Mouse (Mus musculus): ENCODE measurements around the gene Fitm1. TPM values are rescaled to one million over a fixed set of nuclear protein-coding genes. Genes with fewer than 3 reads are reported as not detected.

Fitm1 gene
- polyA plus RNA-seq, 1 experiment from 2014 or later = 4.7 TPM

GRCm38 (mm10) chr14:55615876-55616275 lies 40.5 kb downstream of the Fitm1 start:
- Histone ChIP-seq H3K36me3 (ENCODE audit: control insufficient read depth, insufficient read depth, low read length) (no peaks in the 10 kb centered on the region), H3K4me1 (ENCODE audit: control insufficient read depth, insufficient read depth, low read length) (no peaks in the 10 kb centered on the region; the same call in 1 of the 2 replicates), H3K27ac (ENCODE audit: low read depth, low read length) (no peak overlapping the region), H3K9me3 (ENCODE audit: control insufficient read depth, low read length) (no peaks in the 10 kb centered on the region), H3K9ac (ENCODE audit: low read length) (no peak overlapping the region), H3K4me3 (ENCODE audit: low read depth, low read length) (no peak overlapping the region), H3K4me2 (ENCODE audit: low read depth) (no peak overlapping the region), H3K27me3 (ENCODE audit: control insufficient read depth, insufficient read depth, low read length) (no peaks in the 10 kb centered on the region)
- DNase-seq (ENCODE audit: low spot score) (no peak), ATAC-seq (ENCODE audit: insufficient read depth, low FRiP score, low TSS enrichment) (no peak)
- WGBS = 53% methylated on average over 2 of the region's 2 CpGs

GRCm38 (mm10) chr14:55616844-55617243 lies 41.4 kb downstream of the Fitm1 start:
- ATAC-seq (ENCODE audit: insufficient read depth, low FRiP score, low TSS enrichment) (no peak), DNase-seq (ENCODE audit: low spot score) (no peak)
- Histone ChIP-seq H3K27ac (ENCODE audit: low read depth, low read length) (no peak overlapping the region), H3K27me3 (ENCODE audit: control insufficient read depth, insufficient read depth, low read length) (no peaks in the 10 kb centered on the region), H3K36me3 (ENCODE audit: control insufficient read depth, insufficient read depth, low read length) (no peaks in the 10 kb centered on the region), H3K4me2 (ENCODE audit: low read depth) (no peak overlapping the region), H3K9me3 (ENCODE audit: control insufficient read depth, low read length) (no peaks in the 10 kb centered on the region), H3K4me1 (ENCODE audit: control insufficient read depth, insufficient read depth, low read length) (no peaks in the 10 kb centered on the region; the same call in 1 of the 2 replicates), H3K4me3 (ENCODE audit: low read depth, low read length) (no peak overlapping the region), H3K9ac (ENCODE audit: low read length) (no peak overlapping the region)
- WGBS = 93% methylated on average over 2 of the region's 2 CpGs

- no peaks in the 10 kb centered on the region for H3K36me3 ChIP-seq (ENCODE audit: control insufficient read depth, insufficient read depth, low read length)
- DNase-seq (ENCODE audit: low spot score) (peak; percentile 67), ATAC-seq (ENCODE audit: insufficient read depth, low FRiP score, low TSS enrichment) (peak; percentile 81)
- H3K4me3 ChIP-seq (ENCODE audit: low read depth, low read length) = peak within 1 kb of the TSS; percentile 27
- 29% methylated on average over 21 of the region's 21 CpGs for WGBS
- peak within 1 kb of the TSS; percentile 37 for H3K4me2 ChIP-seq (ENCODE audit: low read depth)
- no peaks in the 10 kb centered on the region for H3K27me3 ChIP-seq (ENCODE audit: control insufficient read depth, insufficient read depth, low read length)
- no peaks in the 10 kb centered on the region for H3K9me3 ChIP-seq (ENCODE audit: control insufficient read depth, low read length)
- peak within 1 kb of the TSS; percentile 10; the same call in 1 of the 2 replicates for H3K9ac ChIP-seq (ENCODE audit: low read length)
- H3K27ac ChIP-seq (ENCODE audit: low read depth, low read length) = 0 out of 2 replicates have a peak within 1 kb of the TSS, but pooled peaks have one; percentile 6
- no peaks in the 10 kb centered on the region; the same call in 1 of the 2 replicates for H3K4me1 ChIP-seq (ENCODE audit: control insufficient read depth, insufficient read depth, low read length)
Observed at GRCm38 (mm10) chr14:55617822-55618221, 42.4 kb downstream of the Fitm1 start, which contains the start of gene Rec8. TSS of gene Rec8 (plus strand) at chr14:55618037.

- Histone ChIP-seq H3K4me3 (ENCODE audit: low read depth, low read length) (peak overlapping the region; percentile 27), H3K27me3 (ENCODE audit: control insufficient read depth, insufficient read depth, low read length) (no peaks in the 10 kb centered on the region), H3K4me1 (ENCODE audit: control insufficient read depth, insufficient read depth, low read length) (no peaks in the 10 kb centered on the region; the same call in 1 of the 2 replicates), H3K9ac (ENCODE audit: low read length) (peak overlapping the region; percentile 10; the same call in 1 of the 2 replicates), H3K4me2 (ENCODE audit: low read depth) (peak overlapping the region; percentile 37), H3K9me3 (ENCODE audit: control insufficient read depth, low read length) (no peaks in the 10 kb centered on the region), H3K27ac (ENCODE audit: low read depth, low read length) (0 out of 2 replicates have a peak overlapping the region, but pooled peaks have one; percentile 6), H3K36me3 (ENCODE audit: control insufficient read depth, insufficient read depth, low read length) (no peaks in the 10 kb centered on the region)
- DNase-seq (ENCODE audit: low spot score) = no peak
- no peak for ATAC-seq (ENCODE audit: insufficient read depth, low FRiP score, low TSS enrichment)
- 52% methylated on average over 22 of the region's 22 CpGs for WGBS
Observed at GRCm38 (mm10) chr14:55618486-55619195, 43.2 kb downstream of the Fitm1 start.

Other genes with a start within 250 kb of the Fitm1 start
- 33.2 and 36.5 TPM in 2 replicates for gene Dhrs4, start 96.9 kb upstream of the Fitm1 start, polyA plus RNA-seq (2014; fragmentation: Nextera tagmentation; extraction: Ambion mirVana)
- gene Carmil3, start 85.0 kb upstream of the Fitm1 start, polyA plus RNA-seq (2014; fragmentation: Nextera tagmentation; extraction: Ambion mirVana) = 9.4 and 9.5 TPM in 2 replicates
- gene Cpne6, start 65.2 kb upstream of the Fitm1 start, polyA plus RNA-seq (2014; fragmentation: Nextera tagmentation; extraction: Ambion mirVana) = 0.99 and 1.7 TPM in 2 replicates
- not detected in 2 replicates for gene Nrl, start 50.6 kb upstream of the Fitm1 start, polyA plus RNA-seq (2014; fragmentation: Nextera tagmentation; extraction: Ambion mirVana)
- gene Pck2, start 35.4 kb upstream of the Fitm1 start, polyA plus RNA-seq (2014; fragmentation: Nextera tagmentation; extraction: Ambion mirVana) = 14.5 and 14.7 TPM in 2 replicates
- 84.4 and 85.1 TPM in 2 replicates for gene Dcaf11, start 15.6 kb upstream of the Fitm1 start, polyA plus RNA-seq (2014; fragmentation: Nextera tagmentation; extraction: Ambion mirVana)
- gene A730061H03Rik, start 15.2 kb upstream of the Fitm1 start, polyA plus RNA-seq (2014; fragmentation: Nextera tagmentation; extraction: Ambion mirVana) = 0.80 TPM in 1 of 2 replicates, not detected in the other
- 112 and 123 TPM in 2 replicates for gene Psme1, start 2.5 kb downstream of the Fitm1 start, polyA plus RNA-seq (2014; fragmentation: Nextera tagmentation; extraction: Ambion mirVana)
- 6.0 and 7.6 TPM in 2 replicates for gene Emc9, start 9.7 kb downstream of the Fitm1 start, polyA plus RNA-seq (2014; fragmentation: Nextera tagmentation; extraction: Ambion mirVana)
- gene Psme2, start 15.5 kb downstream of the Fitm1 start, polyA plus RNA-seq (2014; fragmentation: Nextera tagmentation; extraction: Ambion mirVana) = 188 and 218 TPM in 2 replicates
- gene Rnf31, start 16.1 kb downstream of the Fitm1 start, polyA plus RNA-seq (2014; fragmentation: Nextera tagmentation; extraction: Ambion mirVana) = 10.2 and 13.0 TPM in 2 replicates
- 5.7 and 5.9 TPM in 2 replicates for gene Irf9, start 28.0 kb downstream of the Fitm1 start, polyA plus RNA-seq (2014; fragmentation: Nextera tagmentation; extraction: Ambion mirVana)
- 12.0 and 12.4 TPM in 2 replicates for gene Rec8, start 42.4 kb downstream of the Fitm1 start, polyA plus RNA-seq (2014; fragmentation: Nextera tagmentation; extraction: Ambion mirVana)
- 99.2 and 104 TPM in 2 replicates for gene Ipo4, start 60.3 kb downstream of the Fitm1 start, polyA plus RNA-seq (2014; fragmentation: Nextera tagmentation; extraction: Ambion mirVana)
- gene Gm49378, start 62.3 kb downstream of the Fitm1 start, polyA plus RNA-seq (2014; fragmentation: Nextera tagmentation; extraction: Ambion mirVana) = 1.0 and 1.6 TPM in 2 replicates
- gene Tm9sf1, start 68.2 kb downstream of the Fitm1 start, polyA plus RNA-seq (2014; fragmentation: Nextera tagmentation; extraction: Ambion mirVana) = 64.2 and 65.8 TPM in 2 replicates
- 0.89 and 0.93 TPM in 2 replicates for gene Tssk4, start 74.6 kb downstream of the Fitm1 start, polyA plus RNA-seq (2014; fragmentation: Nextera tagmentation; extraction: Ambion mirVana)
- gene Mdp1, start 84.9 kb downstream of the Fitm1 start, polyA plus RNA-seq (2014; fragmentation: Nextera tagmentation; extraction: Ambion mirVana) = 65.5 and 65.7 TPM in 2 replicates
- 53.1 and 66.7 TPM in 2 replicates for gene Gmpr2, start 96.3 kb downstream of the Fitm1 start, polyA plus RNA-seq (2014; fragmentation: Nextera tagmentation; extraction: Ambion mirVana)
- gene Nedd8, start 96.5 kb downstream of the Fitm1 start, polyA plus RNA-seq (2014; fragmentation: Nextera tagmentation; extraction: Ambion mirVana) = 573 and 583 TPM in 2 replicates
- gene Tinf2, start 106.2 kb downstream of the Fitm1 start, polyA plus RNA-seq (2014; fragmentation: Nextera tagmentation; extraction: Ambion mirVana) = 50.7 and 61.2 TPM in 2 replicates
- 0.37 and 0.57 TPM in 2 replicates for gene Tgm1, start 138.3 kb downstream of the Fitm1 start, polyA plus RNA-seq (2014; fragmentation: Nextera tagmentation; extraction: Ambion mirVana)
- 26.5 and 29.3 TPM in 2 replicates for gene Rabggta, start 146.6 kb downstream of the Fitm1 start, polyA plus RNA-seq (2014; fragmentation: Nextera tagmentation; extraction: Ambion mirVana)
- gene Dhrs1, start 170.1 kb downstream of the Fitm1 start, polyA plus RNA-seq (2014; fragmentation: Nextera tagmentation; extraction: Ambion mirVana) = 68.6 and 76.8 TPM in 2 replicates
- gene Nop9, start 170.1 kb downstream of the Fitm1 start, polyA plus RNA-seq (2014; fragmentation: Nextera tagmentation; extraction: Ambion mirVana) = 51.9 and 53.8 TPM in 2 replicates
- 0.32 TPM in 1 of 2 replicates, not detected in the other for gene Cideb, start 182.8 kb downstream of the Fitm1 start, polyA plus RNA-seq (2014; fragmentation: Nextera tagmentation; extraction: Ambion mirVana)
- 0.20 and 0.52 TPM in 2 replicates for gene Ltb4r2, start 185.8 kb downstream of the Fitm1 start, polyA plus RNA-seq (2014; fragmentation: Nextera tagmentation; extraction: Ambion mirVana)
- gene Ltb4r1, start 190.3 kb downstream of the Fitm1 start, polyA plus RNA-seq (2014; fragmentation: Nextera tagmentation; extraction: Ambion mirVana) = 0.18 and 0.27 TPM in 2 replicates
- gene Adcy4, start 208.5 kb downstream of the Fitm1 start, polyA plus RNA-seq (2014; fragmentation: Nextera tagmentation; extraction: Ambion mirVana) = 8.9 and 9.0 TPM in 2 replicates
- gene Ripk3, start 213.2 kb downstream of the Fitm1 start, polyA plus RNA-seq (2014; fragmentation: Nextera tagmentation; extraction: Ambion mirVana) = 14.2 and 16.6 TPM in 2 replicates
- gene Nfatc4, start 247.5 kb downstream of the Fitm1 start, polyA plus RNA-seq (2014; fragmentation: Nextera tagmentation; extraction: Ambion mirVana) = 25.9 and 33.7 TPM in 2 replicates